Mouse (Mus musculus) forebrain, postnatal 0 days (tissue): Measurements from ENCODE around the gene Nat9. TPM values are rescaled to one million over a fixed set of nuclear protein-coding genes. Genes with fewer than 3 reads are reported as not detected.

Experiments used
- ATAC-seq: fragments of 200-750 bp; cut with Nextera tagmentation; 2 replicates; pipeline ENCODE4 v1.8.0; 2017; ENCODE audit warnings: mild to moderate bottlenecking, moderate library complexity
- DNase-seq: peaks from one replicate; pipeline ENCODE4 v3.0.0-alpha.2; 2015
- H3K27ac ChIP-seq: fragments of 300-500 bp; sonication (generic); 2 replicates; pipeline ENCODE4 v1.5.1; 2014; ENCODE audit warnings: low read depth, mild to moderate bottlenecking, antibody characterized with exemption, low read length, moderate library complexity, mixed read lengths
- H3K27me3 ChIP-seq: fragments of 300-500 bp; sonication (generic); 2 replicates; pipeline ENCODE4 v1.6.1; 2014; ENCODE audit warnings: mild to moderate bottlenecking, low read length, mixed read lengths; ENCODE audit not compliant: insufficient read depth
- H3K36me3 ChIP-seq: fragments of 300-500 bp; sonication (generic); 2 replicates; pipeline ENCODE4 v1.6.1; 2014; ENCODE audit warnings: mild to moderate bottlenecking, moderate library complexity; ENCODE audit not compliant: insufficient read depth
- H3K4me1 ChIP-seq: fragments of 300-500 bp; sonication (generic); 2 replicates; pipeline ENCODE4 v1.6.1; 2014; ENCODE audit warnings: antibody characterized with exemption; ENCODE audit not compliant: insufficient read depth
- H3K4me2 ChIP-seq: fragments of 300-500 bp; sonication (generic); 2 replicates; pipeline ENCODE4 v1.6.1; 2014; ENCODE audit warnings: low read depth, mild to moderate bottlenecking, moderate library complexity
- H3K4me3 ChIP-seq: fragments of 300-500 bp; sonication (generic); 2 replicates; pipeline ENCODE4 v1.5.1; 2014; ENCODE audit warnings: low read depth, low read length, mixed read lengths
- H3K9ac ChIP-seq: fragments of 300-500 bp; sonication (generic); 2 replicates; pipeline ENCODE4 v1.6.1; 2014; ENCODE audit warnings: mild to moderate bottlenecking
- H3K9me3 ChIP-seq: fragments of 300-500 bp; sonication (generic); 2 replicates; pipeline ENCODE4 v1.6.1; 2016; ENCODE audit warnings: low read length
- CTCF ChIP-seq: sonication (generic); IDR thresholded peaks from 2 replicates; pipeline ENCODE4 v1.5.1; 2016; ENCODE audit warnings: antibody characterized with exemption, control low read depth, low read depth
- WGBS: fragments of 180-500 bp; shearing (Covaris S2); extraction: QIAGEN DNeasy Blood & Tissue Kit; methylation state at CpG from one replicate; pipeline ENCODE4 v1.1.7; 2014; 5-methylcytosine and 5-hydroxymethylcytosine counted together
- polyA plus RNA-seq: library from polyadenylated mRNA; unstranded; fragments of >200 nt; fragmentation: Nextera tagmentation; extraction: Ambion mirVana; gene quantifications from 2 replicates; pipeline ENCODE4 v1.2.1, GENCODE M21; 2015
- total RNA-seq: library from RNA; depleted of rRNA; stranded (reverse); fragments of >200 nt; gene quantifications from 2 replicates; pipeline ENCODE4 v1.2.3, GENCODE M21; 2014; rRNA removed

Nat9 gene
- total RNA-seq (19.2 and 20.3 TPM in 2 replicates), polyA plus RNA-seq (17.7 and 18.6 TPM in 2 replicates)

- Histone ChIP-seq H3K4me1 (no peaks in the 10 kb centered on the region), H3K9me3 (no peaks in the 10 kb centered on the region), H3K27ac (peak within 1 kb of the TSS; percentile 63), H3K27me3 (no peaks in the 10 kb centered on the region), H3K4me3 (peak within 1 kb of the TSS; percentile 62), H3K36me3 (peaks cover 7% of the 10 kb centered on the region), H3K4me2 (peak within 1 kb of the TSS; percentile 62), H3K9ac (peak within 1 kb of the TSS; percentile 68)
- 10% methylated on average over 12 of the region's 12 CpGs for WGBS
- DNase-seq = no peak
- TF ChIP-seq CTCF = no peak
- peak; percentile 25 for ATAC-seq
Observed at GRCm38 (mm10) chr11:115187693-115188092, at the start of gene Nat9. Gene Nat9, minus strand, starts transcription at chr11:115187859.

- no peak for DNase-seq
- no peak overlapping the region for H3K4me3 ChIP-seq
- TF ChIP-seq CTCF = no peak
- no peaks in the 10 kb centered on the region for H3K9me3 ChIP-seq
- H3K9ac ChIP-seq = no peak overlapping the region
- no peaks in the 10 kb centered on the region; the same call in 1 of the 2 replicates for H3K36me3 ChIP-seq
- H3K27ac ChIP-seq = no peak overlapping the region
- ATAC-seq = no peak
- WGBS = 75% methylated on average over 5 of the region's 5 CpGs
- no peaks in the 10 kb centered on the region for H3K27me3 ChIP-seq
- peaks cover 8% of the 10 kb centered on the region for H3K4me1 ChIP-seq
- H3K4me2 ChIP-seq = no peak overlapping the region
Observed at GRCm38 (mm10) chr11:115236570-115236969, 48.9 kb upstream of the Nat9 start.

DNA sequence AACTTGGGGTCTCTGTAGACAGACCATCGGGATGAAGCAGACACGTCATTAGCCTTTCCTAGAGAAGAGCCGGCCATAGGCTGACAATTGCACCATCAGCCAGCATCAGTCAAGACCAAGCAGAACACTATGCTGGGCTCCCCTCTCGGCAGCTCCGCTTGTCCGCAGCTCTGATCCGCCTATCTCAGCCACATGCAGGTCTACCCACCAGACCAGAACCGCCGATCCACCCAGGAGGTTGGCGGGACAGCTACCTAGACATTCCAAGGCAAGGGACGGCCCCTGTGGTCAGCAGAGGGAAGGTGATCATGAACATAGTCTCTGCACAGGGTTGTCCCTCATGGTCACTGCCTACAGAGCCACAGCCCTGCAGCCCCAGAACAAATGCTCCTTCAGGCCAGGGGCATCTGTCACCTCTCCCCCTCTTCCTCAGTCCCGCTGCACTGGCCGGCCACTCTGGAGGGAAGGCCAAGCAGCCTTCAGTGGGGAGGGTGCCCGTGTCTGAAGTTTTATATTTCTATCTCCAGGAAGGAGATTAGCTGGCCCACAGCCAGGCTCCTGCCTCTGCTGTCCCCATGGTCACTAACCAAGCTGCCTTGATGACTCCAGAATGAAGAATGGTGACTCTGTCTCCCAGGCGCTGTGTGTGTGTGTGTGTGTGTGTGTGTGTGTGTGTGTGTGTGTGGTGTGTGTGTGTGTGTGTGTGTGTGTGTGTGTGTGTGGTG, 46.8 kb upstream of the Nat9 start:
- WGBS = 80% methylated on average over 15 of the region's 15 CpGs
- no peaks in the 10 kb centered on the region; the same call in 1 of the 2 replicates for H3K36me3 ChIP-seq
- no peak overlapping the region for H3K9ac ChIP-seq
- H3K4me3 ChIP-seq = no peak overlapping the region
- no peaks in the 10 kb centered on the region for H3K9me3 ChIP-seq
- peaks cover 12% of the 10 kb centered on the region for H3K4me1 ChIP-seq
- no peak for TF ChIP-seq CTCF
- no peaks in the 10 kb centered on the region for H3K27me3 ChIP-seq
- no peak overlapping the region for H3K27ac ChIP-seq
- DNase-seq = no peak
- ATAC-seq = no peak
- H3K4me2 ChIP-seq = no peak overlapping the region

GRCm38 (mm10) chr11:115233526-115234290, 46.0 kb upstream of the Nat9 start:
- Histone ChIP-seq H3K36me3 (no peaks in the 10 kb centered on the region; the same call in 1 of the 2 replicates), H3K4me3 (no peak overlapping the region), H3K9ac (no peak overlapping the region), H3K9me3 (no peaks in the 10 kb centered on the region), H3K27me3 (no peaks in the 10 kb centered on the region), H3K4me2 (no peak overlapping the region), H3K27ac (no peak overlapping the region), H3K4me1 (peaks cover 12% of the 10 kb centered on the region)
- TF ChIP-seq CTCF = peak; percentile 39
- no peak for DNase-seq
- peak; percentile 61 for ATAC-seq
- WGBS = 50% methylated on average over 20 of the region's 20 CpGs

GRCm38 (mm10) chr11:115232889-115233288, 45.2 kb upstream of the Nat9 start:
- ATAC-seq (no peak), DNase-seq (no peak)
- no peaks in the 10 kb centered on the region for H3K27me3 ChIP-seq
- no peak for TF ChIP-seq CTCF
- 87% methylated on average over 5 of the region's 5 CpGs for WGBS
- no peak overlapping the region for H3K9ac ChIP-seq
- H3K27ac ChIP-seq = no peak overlapping the region
- no peaks in the 10 kb centered on the region; the same call in 1 of the 2 replicates for H3K36me3 ChIP-seq
- H3K9me3 ChIP-seq = no peaks in the 10 kb centered on the region
- peaks cover 14% of the 10 kb centered on the region for H3K4me1 ChIP-seq
- no peak overlapping the region for H3K4me3 ChIP-seq
- no peak overlapping the region for H3K4me2 ChIP-seq

DNA sequence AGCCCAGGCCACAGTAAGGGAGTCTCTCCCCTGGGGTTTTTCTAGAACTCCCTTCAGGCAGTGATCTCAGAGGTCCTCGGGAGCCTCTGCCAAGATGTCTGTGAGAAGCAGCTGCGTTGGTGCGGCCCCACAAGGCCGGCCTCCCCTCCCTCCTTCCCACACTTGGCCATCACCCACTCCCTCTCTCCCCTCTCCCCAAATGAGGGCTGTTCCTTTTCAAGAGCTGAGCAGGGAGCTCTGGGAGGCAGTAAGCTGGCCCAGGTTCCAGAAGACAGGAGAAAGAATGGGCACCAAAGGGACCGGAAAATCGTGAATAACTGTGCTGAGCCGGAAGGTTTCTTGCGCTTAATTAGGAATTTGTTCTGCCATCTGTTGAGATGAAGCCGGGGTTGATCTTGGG, 44.3 kb upstream of the Nat9 start:
- H3K9ac ChIP-seq = no peak overlapping the region
- H3K36me3 ChIP-seq = no peaks in the 10 kb centered on the region; the same call in 1 of the 2 replicates
- WGBS = 23% methylated on average over 9 of the region's 9 CpGs
- no peaks in the 10 kb centered on the region for H3K27me3 ChIP-seq
- peaks cover 20% of the 10 kb centered on the region for H3K4me1 ChIP-seq
- H3K9me3 ChIP-seq = no peaks in the 10 kb centered on the region
- DNase-seq = peak; percentile 58
- no peak overlapping the region for H3K4me3 ChIP-seq
- ATAC-seq = peak; percentile 40
- 0 out of 2 replicates have a peak overlapping the region, but pooled peaks have one; percentile 48 for H3K27ac ChIP-seq
- no peak overlapping the region for H3K4me2 ChIP-seq
- no peak for TF ChIP-seq CTCF
